Mouse (Mus musculus) kidney, adult 2 months (tissue): ENCODE results near the gene Lrp11.

Experiments
- CTCF ChIP-seq: fragments of 200-500 bp; conservative IDR thresholded peaks from 2 replicates; pipeline ENCODE4 v1.5.1; 2011; ENCODE audit warnings: low read depth, mild to moderate bottlenecking, control low read depth, low read length, moderate library complexity, mixed read lengths; ENCODE audit not compliant: insufficient read depth, insufficient read length
- POLR2A ChIP-seq: fragments of 200-500 bp; IDR thresholded peaks from one replicate; pipeline ENCODE4 v1.6.1; 2011; ENCODE audit warnings: low read depth, low read length, control low read depth

DNA sequence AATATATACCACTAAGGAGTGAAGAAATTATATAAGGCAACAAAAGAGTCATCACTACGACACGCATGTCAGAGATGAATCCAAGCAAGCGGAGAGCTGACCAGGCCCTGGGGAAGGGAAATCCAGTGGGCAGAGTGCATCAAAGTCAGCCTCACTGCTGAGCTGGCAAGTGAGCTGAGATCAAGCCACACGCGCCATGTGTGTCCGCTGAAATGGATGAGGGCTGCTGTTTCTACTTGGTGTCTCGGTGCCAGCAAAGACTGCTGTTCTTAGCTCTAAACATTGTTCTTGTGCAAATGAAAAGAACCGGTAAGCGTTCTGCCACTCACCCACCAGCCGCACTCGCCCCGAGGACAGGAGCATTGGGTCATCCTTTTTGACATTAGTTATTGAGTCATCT lies 50.8 kb downstream of the Lrp11 start:
- TF ChIP-seq CTCF (no peak), POLR2A (no peak)
